Mouse (Mus musculus): Measurements from ENCODE around the gene Bsx. TPM values are rescaled to one million over a fixed set of nuclear protein-coding genes. Genes with fewer than 3 reads are reported as not detected.

Gene Bsx
- polyA plus RNA-seq, 1 experiment from 2014 or later, result not detected

- TF ChIP-seq EP300 (IDR thresholded peaks at IDR 0.05) (no peak), CTCF (IDR thresholded peaks at IDR 0.05) (no peak)
- H3K4me1 ChIP-seq (ENCODE audit: insufficient read depth, low read depth, low read length), result no peaks in the 10 kb centered on the region
- H3K9me3 ChIP-seq (ENCODE audit: low read length), result no peaks in the 10 kb centered on the region
- no peaks in the 10 kb centered on the region for H3K27me3 ChIP-seq (replicated peaks; ENCODE audit: insufficient read depth, low read length)
- H3K4me3 ChIP-seq (ENCODE audit: low read depth, low read length), result no peak overlapping the region
- DNase-seq (ENCODE audit: low spot score) (no peak), ATAC-seq (no peak)
- H3K36me3 ChIP-seq (ENCODE audit: insufficient read depth, low read length), result no peaks in the 10 kb centered on the region
- WGBS, result 67% methylated on average over 7 of the region's 7 CpGs
- no peak overlapping the region for H3K9ac ChIP-seq (replicated peaks; ENCODE audit: low read depth)
- no peak overlapping the region for H3K4me2 ChIP-seq (replicated peaks; ENCODE audit: low read depth, low read length)
- no peak overlapping the region for H3K27ac ChIP-seq (ENCODE audit: low read length)
Observed at GRCm38 (mm10) chr9:40908915-40909314, 35.0 kb downstream of the Bsx start.

- Histone ChIP-seq H3K4me3 (ENCODE audit: low read depth, low read length) (no peak overlapping the region), H3K4me1 (ENCODE audit: insufficient read depth, low read depth, low read length) (no peaks in the 10 kb centered on the region), H3K9me3 (ENCODE audit: low read length) (no peaks in the 10 kb centered on the region), H3K36me3 (ENCODE audit: insufficient read depth, low read length) (no peaks in the 10 kb centered on the region), H3K4me2 (replicated peaks; ENCODE audit: low read depth, low read length) (no peak overlapping the region), H3K27me3 (replicated peaks; ENCODE audit: insufficient read depth, low read length) (no peaks in the 10 kb centered on the region), H3K9ac (replicated peaks; ENCODE audit: low read depth) (no peak overlapping the region), H3K27ac (ENCODE audit: low read length) (no peak overlapping the region)
- ATAC-seq (no peak), DNase-seq (ENCODE audit: low spot score) (no peak)
- WGBS, result 60% methylated on average over 12 of the region's 12 CpGs
- TF ChIP-seq CTCF (IDR thresholded peaks at IDR 0.05), result no peak
- TF ChIP-seq EP300 (IDR thresholded peaks at IDR 0.05), result no peak
Observed at GRCm38 (mm10) chr9:40917871-40918613, 44.1 kb downstream of the Bsx start.

DNA sequence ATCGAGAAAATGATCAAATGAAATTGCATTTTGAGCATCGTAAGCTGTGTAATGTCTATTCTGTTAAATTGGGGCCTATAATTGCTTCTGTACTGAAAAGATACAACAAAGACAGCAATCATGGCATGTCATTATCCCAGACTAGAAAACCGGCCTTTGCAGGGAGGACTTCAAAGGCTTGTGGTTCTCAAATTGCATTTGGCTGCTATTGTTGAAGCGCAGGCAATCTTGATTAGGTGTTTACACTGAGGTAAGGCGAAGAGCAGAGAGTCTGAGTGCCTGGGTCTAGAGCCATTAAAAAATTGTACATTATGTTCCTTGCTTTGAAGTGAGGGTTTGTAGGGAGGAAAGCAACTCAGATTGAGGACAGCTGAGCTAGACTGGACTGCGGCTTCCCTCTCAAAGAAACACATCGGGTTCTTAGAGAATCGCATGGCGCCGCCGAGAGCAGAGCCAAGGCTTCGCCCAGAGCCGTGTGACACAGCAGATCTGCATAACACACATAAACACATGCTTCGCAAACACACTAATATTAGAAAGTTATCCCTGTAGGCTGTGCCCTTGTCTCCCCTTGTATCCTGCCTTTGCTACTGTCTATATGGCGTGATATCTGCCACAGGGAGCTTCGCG is 53.5 kb downstream of the Bsx start:
- H3K9me3 ChIP-seq (ENCODE audit: low read length), result no peaks in the 10 kb centered on the region
- DNase-seq (ENCODE audit: low spot score) (no peak), ATAC-seq (no peak)
- H3K36me3 ChIP-seq (ENCODE audit: insufficient read depth, low read length), result no peaks in the 10 kb centered on the region
- WGBS, result 56% methylated on average over 17 of the region's 17 CpGs
- no peaks in the 10 kb centered on the region for H3K27me3 ChIP-seq (replicated peaks; ENCODE audit: insufficient read depth, low read length)
- no peak overlapping the region for H3K4me3 ChIP-seq (ENCODE audit: low read depth, low read length)
- H3K4me1 ChIP-seq (ENCODE audit: insufficient read depth, low read depth, low read length), result no peaks in the 10 kb centered on the region
- no peak overlapping the region for H3K4me2 ChIP-seq (replicated peaks; ENCODE audit: low read depth, low read length)
- H3K27ac ChIP-seq (ENCODE audit: low read length), result no peak overlapping the region
- no peak overlapping the region for H3K9ac ChIP-seq (replicated peaks; ENCODE audit: low read depth)
- no peak for TF ChIP-seq CTCF (IDR thresholded peaks at IDR 0.05)
- no peak for TF ChIP-seq EP300 (IDR thresholded peaks at IDR 0.05)

Other genes starting within 250 kb of the Bsx start
- gene Gm21915, start 203.5 kb upstream of the Bsx start, polyA plus RNA-seq (2015; fragmentation: Nextera tagmentation; extraction: Ambion mirVana), result not detected in 2 replicates
- gene Clmp, start 188.2 kb upstream of the Bsx start, polyA plus RNA-seq (2015; fragmentation: Nextera tagmentation; extraction: Ambion mirVana), result 11.9 and 12.5 TPM in 2 replicates
- 956 and 1,427 TPM in 2 replicates for gene Hspa8, start 73.1 kb upstream of the Bsx start, polyA plus RNA-seq (2015; fragmentation: Nextera tagmentation; extraction: Ambion mirVana)
- gene Jhy, start 90.0 kb downstream of the Bsx start, polyA plus RNA-seq (2015; fragmentation: Nextera tagmentation; extraction: Ambion mirVana), result 0.62 and 0.95 TPM in 2 replicates
- gene Crtam, start 130.5 kb downstream of the Bsx start, polyA plus RNA-seq (2015; fragmentation: Nextera tagmentation; extraction: Ambion mirVana), result 0.06 and 0.10 TPM in 2 replicates